Mouse (Mus musculus) liver, postnatal 0 days (tissue): ENCODE measurements around the gene Olfr522. TPM values are rescaled to one million over a fixed set of nuclear protein-coding genes. Genes with fewer than 3 reads are reported as not detected.

Source experiments
- ATAC-seq: fragments of 200-750 bp; cut with Nextera tagmentation; 2 replicates; pipeline ENCODE4 v1.8.0; 2017; ENCODE audit warnings: mild to moderate bottlenecking, moderate library complexity
- DNase-seq: peaks from one replicate; pipeline ENCODE4 v3.0.0-alpha.2; 2016
- H3K27ac ChIP-seq: fragments of 300-500 bp; sonication (generic); 2 replicates; pipeline ENCODE4 v1.5.1; 2014; ENCODE audit warnings: antibody characterized with exemption, moderate library complexity, mild to moderate bottlenecking, low read depth
- H3K27me3 ChIP-seq: fragments of 300-500 bp; sonication (generic); 2 replicates; pipeline ENCODE4 v1.6.1; 2014; ENCODE audit warnings: low read length, control low read depth, mixed read lengths; ENCODE audit not compliant: insufficient read depth
- H3K36me3 ChIP-seq: fragments of 300-500 bp; sonication (generic); replicated peaks from 2 replicates; pipeline ENCODE4 v1.6.1; 2014; ENCODE audit warnings: mild to moderate bottlenecking, control low read depth, low read length, moderate library complexity, mixed read lengths; ENCODE audit not compliant: insufficient read depth
- H3K4me1 ChIP-seq: fragments of 300-500 bp; sonication (generic); 2 replicates; pipeline ENCODE4 v1.6.1; 2014; ENCODE audit warnings: antibody characterized with exemption, mild to moderate bottlenecking, control low read depth; ENCODE audit not compliant: insufficient read depth
- H3K4me2 ChIP-seq: fragments of 300-500 bp; sonication (generic); 2 replicates; pipeline ENCODE4 v1.6.1; 2014; ENCODE audit warnings: low read depth, mild to moderate bottlenecking, low read length, moderate library complexity, mixed read lengths
- H3K4me3 ChIP-seq: fragments of 300-500 bp; sonication (generic); 2 replicates; pipeline ENCODE4 v1.5.1; 2014; ENCODE audit warnings: low read depth, low read length
- H3K9ac ChIP-seq: fragments of 300-500 bp; sonication (generic); replicated peaks from 2 replicates; pipeline ENCODE4 v1.6.1; 2014; ENCODE audit warnings: mild to moderate bottlenecking, moderate library complexity
- H3K9me3 ChIP-seq: fragments of 300-500 bp; sonication (generic); 2 replicates; pipeline ENCODE4 v1.6.1; 2016; ENCODE audit warnings: mild to moderate bottlenecking, control low read depth, low read length, mixed read lengths
- CTCF ChIP-seq: sonication (generic); IDR thresholded peaks from 2 replicates; pipeline ENCODE4 v1.5.1; 2016; ENCODE audit warnings: antibody characterized with exemption, low read depth
- EP300 ChIP-seq: IDR thresholded peaks from 2 replicates; pipeline ENCODE4 v1.6.1; 2016; ENCODE audit warnings: antibody characterized with exemption, low read depth, mild to moderate bottlenecking
- WGBS: fragments of 180-500 bp; shearing (Covaris S2); extraction: QIAGEN DNeasy Blood & Tissue Kit; methylation state at CpG from one replicate; pipeline ENCODE4 v1.1.7; 2014; ENCODE audit not compliant: insufficient replicate concordance; 5-methylcytosine and 5-hydroxymethylcytosine counted together
- polyA plus RNA-seq: library from polyadenylated mRNA; unstranded; fragments of >200 nt; fragmentation: Nextera tagmentation; extraction: Ambion mirVana; gene quantifications from 2 replicates; pipeline ENCODE4 v1.2.1, GENCODE M21; 2015

Gene Olfr522
- not detected in 2 replicates for polyA plus RNA-seq

GRCm38 (mm10) chr7:140164664-140165063 is at the start of gene Olfr522:
Gene Olfr522 (minus strand): TSS chr7:140164764.
- ATAC-seq (no peak), DNase-seq (no peak)
- 66% methylated on average over 7 of the region's 7 CpGs for WGBS
- no peaks in the 10 kb centered on the region for H3K9me3 ChIP-seq
- H3K4me2 ChIP-seq: no peak within 1 kb of the TSS
- no peaks in the 10 kb centered on the region for H3K27me3 ChIP-seq
- H3K36me3 ChIP-seq: no peaks in the 10 kb centered on the region
- H3K4me3 ChIP-seq: no peak within 1 kb of the TSS
- no peak within 1 kb of the TSS for H3K27ac ChIP-seq
- no peaks in the 10 kb centered on the region for H3K4me1 ChIP-seq
- no peak for TF ChIP-seq EP300
- TF ChIP-seq CTCF: no peak
- H3K9ac ChIP-seq: no peak within 1 kb of the TSS

- H3K4me3 ChIP-seq: no peak overlapping the region
- no peak overlapping the region for H3K4me2 ChIP-seq
- 69% methylated on average over 5 of the region's 5 CpGs for WGBS
- DNase-seq: no peak
- H3K9me3 ChIP-seq: no peaks in the 10 kb centered on the region
- no peak for ATAC-seq
- H3K27me3 ChIP-seq: no peaks in the 10 kb centered on the region
- H3K4me1 ChIP-seq: no peaks in the 10 kb centered on the region
- no peak for TF ChIP-seq CTCF
- no peak for TF ChIP-seq EP300
- no peak overlapping the region for H3K27ac ChIP-seq
- no peak overlapping the region for H3K9ac ChIP-seq
- H3K36me3 ChIP-seq: no peaks in the 10 kb centered on the region
Observed at GRCm38 (mm10) chr7:140213841-140214240, 49.3 kb upstream of the Olfr522 start.

GRCm38 (mm10) chr7:140208677-140209076 is 44.1 kb upstream of the Olfr522 start:
- ATAC-seq: no peak
- Histone ChIP-seq H3K4me2 (no peak overlapping the region), H3K4me3 (no peak overlapping the region), H3K27me3 (no peaks in the 10 kb centered on the region), H3K4me1 (no peaks in the 10 kb centered on the region), H3K27ac (no peak overlapping the region), H3K36me3 (no peaks in the 10 kb centered on the region), H3K9ac (no peak overlapping the region), H3K9me3 (no peaks in the 10 kb centered on the region)
- TF ChIP-seq CTCF: no peak
- no peak for TF ChIP-seq EP300
- 46% methylated on average over 3 of the region's 3 CpGs for WGBS
- DNase-seq: no peak

DNA sequence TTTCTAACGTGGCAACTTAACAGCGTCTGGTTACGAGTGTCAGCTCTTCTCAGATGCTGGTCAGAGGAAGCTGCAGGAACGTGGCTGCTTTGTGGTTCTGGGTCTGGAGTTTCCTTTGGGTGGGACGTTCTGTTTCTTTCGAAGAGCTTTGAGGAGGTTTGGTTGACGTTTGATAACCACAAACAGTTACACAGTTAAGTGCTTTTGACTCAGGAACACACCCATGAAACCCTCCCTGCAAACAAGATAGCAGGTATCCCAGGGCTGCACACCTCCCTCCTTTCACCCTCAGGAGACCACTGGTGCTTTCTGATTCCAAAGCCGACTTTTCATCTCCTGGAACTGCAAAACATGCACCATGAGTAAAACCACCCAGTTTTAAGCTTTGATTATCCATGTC is 43.6 kb upstream of the Olfr522 start:
- DNase-seq (no peak), ATAC-seq (peak; percentile 78)
- Histone ChIP-seq H3K9me3 (no peaks in the 10 kb centered on the region), H3K36me3 (no peaks in the 10 kb centered on the region), H3K27ac (no peak overlapping the region), H3K4me3 (no peak overlapping the region), H3K4me2 (no peak overlapping the region), H3K27me3 (no peaks in the 10 kb centered on the region), H3K9ac (no peak overlapping the region), H3K4me1 (no peaks in the 10 kb centered on the region)
- TF ChIP-seq EP300 (peak; percentile 90), CTCF (no peak)
- WGBS: 28% methylated on average over 8 of the region's 8 CpGs

DNA sequence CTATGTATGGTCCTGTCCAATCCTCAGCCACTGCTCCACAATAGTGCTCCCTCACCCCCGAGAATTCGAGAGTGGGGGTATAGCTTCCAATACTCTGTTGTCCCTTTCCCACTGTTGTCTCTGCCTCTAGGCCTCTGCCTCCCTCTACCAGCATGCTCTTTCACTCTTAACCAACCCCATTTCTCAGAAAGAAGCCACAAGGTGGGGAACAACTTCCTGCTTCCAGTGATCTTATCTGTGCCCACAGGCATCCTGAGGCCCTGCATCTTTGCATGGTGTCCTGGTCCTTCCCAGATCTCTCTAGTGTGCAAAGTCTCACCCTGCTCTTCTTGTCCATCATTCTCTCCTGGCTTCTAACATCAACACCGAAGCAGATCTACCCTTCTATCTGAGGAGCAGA is 42.3 kb upstream of the Olfr522 start:
- no peak for DNase-seq

DNA sequence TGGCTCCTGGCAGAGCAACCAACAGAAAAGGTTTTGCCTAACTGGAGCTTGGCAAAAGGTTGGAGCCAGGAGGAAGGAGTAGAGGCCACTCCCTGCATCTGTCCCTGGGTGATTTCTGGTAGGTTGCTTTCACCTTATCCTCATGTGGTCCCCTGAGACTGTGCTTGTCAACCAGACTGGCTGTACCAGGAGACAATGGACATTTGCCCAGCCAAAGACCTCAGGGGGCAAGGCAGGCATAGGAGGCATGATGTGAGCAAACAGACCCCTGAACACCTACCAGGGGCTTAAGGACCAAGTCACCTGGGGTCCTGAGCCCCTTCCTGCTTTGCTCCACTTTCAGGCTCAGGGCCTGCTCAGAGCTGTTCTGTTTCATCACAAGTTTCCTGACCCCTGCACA is 41.3 kb upstream of the Olfr522 start, which contains the start of gene Olfr524:
Gene Olfr524, minus strand, starts transcription at position 101 of the 400 bp plus-strand sequence.
- DNase-seq (no peak), ATAC-seq (no peak)
- H3K9me3 ChIP-seq: no peaks in the 10 kb centered on the region
- TF ChIP-seq EP300 (no peak), CTCF (no peak)
- H3K9ac ChIP-seq: no peak within 1 kb of the TSS
- no peaks in the 10 kb centered on the region for H3K27me3 ChIP-seq
- no peaks in the 10 kb centered on the region for H3K4me1 ChIP-seq
- no peak within 1 kb of the TSS for H3K4me3 ChIP-seq
- no peak within 1 kb of the TSS for H3K27ac ChIP-seq
- H3K4me2 ChIP-seq: no peak within 1 kb of the TSS
- H3K36me3 ChIP-seq: no peaks in the 10 kb centered on the region

More for the DNA sequence above, 42.3 kb upstream of the Olfr522 start:
- Histone ChIP-seq H3K9ac (no peak overlapping the region), H3K27ac (no peak overlapping the region), H3K27me3 (no peaks in the 10 kb centered on the region), H3K36me3 (no peaks in the 10 kb centered on the region), H3K4me2 (no peak overlapping the region), H3K4me1 (no peaks in the 10 kb centered on the region), H3K9me3 (no peaks in the 10 kb centered on the region), H3K4me3 (no peak overlapping the region)
- no peak for TF ChIP-seq EP300
- TF ChIP-seq CTCF: no peak
- no peak for ATAC-seq
- 51% methylated on average over 3 of the region's 3 CpGs for WGBS

DNA sequence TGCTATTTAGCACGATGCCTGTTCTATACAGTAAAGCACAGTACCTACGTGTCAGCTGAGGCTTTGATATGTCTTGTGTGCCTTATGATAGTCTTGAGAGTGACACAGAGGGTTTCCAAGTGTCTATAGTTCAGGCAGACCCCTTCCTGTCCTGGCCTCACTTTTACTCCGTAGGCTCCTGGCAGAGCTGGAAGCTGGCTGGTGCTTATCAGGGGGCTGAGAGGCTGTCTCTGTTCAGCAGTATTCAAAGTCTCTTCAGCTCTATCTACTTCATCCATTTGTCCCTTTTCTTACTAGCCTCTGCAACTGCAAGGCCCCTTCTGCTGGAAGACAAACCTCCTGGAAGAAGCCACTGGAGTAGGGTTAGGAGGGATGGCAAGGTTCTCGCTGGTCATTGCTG is 36.5 kb upstream of the Olfr522 start:
- no peak for ATAC-seq
- no peaks in the 10 kb centered on the region for H3K27me3 ChIP-seq
- TF ChIP-seq CTCF: no peak
- TF ChIP-seq EP300: no peak

More for the DNA sequence above, 36.5 kb upstream of the Olfr522 start:
- H3K4me1 ChIP-seq: no peaks in the 10 kb centered on the region
- no peak for DNase-seq
- H3K9ac ChIP-seq: no peak overlapping the region
- H3K9me3 ChIP-seq: no peaks in the 10 kb centered on the region
- H3K4me2 ChIP-seq: no peak overlapping the region
- no peak overlapping the region for H3K27ac ChIP-seq
- 64% methylated on average over 4 of the region's 4 CpGs for WGBS
- no peak overlapping the region for H3K4me3 ChIP-seq
- H3K36me3 ChIP-seq: no peaks in the 10 kb centered on the region
